Comparison of ENCODE assay signal across 8 mouse cellular contexts in genomic region chr16:23982891-23983588, GRCm38 (mm10). TPM values are rescaled to one million over a fixed set of nuclear protein-coding genes. Genes with fewer than 3 reads are reported as not detected.
DNase-seq lines count a peak whose midpoint lies in the region; ATAC-seq and TF ChIP-seq lines count a peak whose summit lies in the region.

No protein-coding gene starts in this region.

- H3K27me3 ChIP-seq in forebrain, embryonic 10.5 days (ENCODE audit: poor library complexity, severe bottlenecking) = peaks cover 89% of the 10 kb centered on the region
- H3K27me3 ChIP-seq in lung, postnatal 0 days (replicated peaks; ENCODE audit: insufficient read depth, low read length) = no peaks in the 10 kb centered on the region

- peak overlapping the region; percentile 80 for H3K4me2 ChIP-seq in lung, postnatal 0 days (replicated peaks; ENCODE audit: low read depth, low read length)

- H3K4me1 ChIP-seq in forebrain, embryonic 10.5 days = peaks cover 66% of the 10 kb centered on the region
- peaks cover 30% of the 10 kb centered on the region for H3K4me1 ChIP-seq in lung, postnatal 0 days (ENCODE audit: insufficient read depth, low read depth, low read length)

- peak overlapping the region; percentile 23; the same call in 1 of the 2 replicates for H3K9ac ChIP-seq in lung, postnatal 0 days (replicated peaks; ENCODE audit: low read depth)

- no peak for TF ChIP-seq EP300 in lung, postnatal 0 days (IDR thresholded peaks at IDR 0.05)

- no peak overlapping the region for H3K27ac ChIP-seq in forebrain, embryonic 10.5 days
- peak overlapping the region; percentile 71 for H3K27ac ChIP-seq in lung, postnatal 0 days (ENCODE audit: low read length)

- WGBS in forebrain, embryonic 10.5 days = under 1% methylated on average over 33 of the region's 33 CpGs
- WGBS in lung, postnatal 0 days = under 1% methylated on average over 31 of the region's 33 CpGs

- H3K4me3 ChIP-seq in forebrain, embryonic 10.5 days = peak overlapping the region; percentile 53
- H3K4me3 ChIP-seq in lung, postnatal 0 days (ENCODE audit: low read depth, low read length) = peak overlapping the region; percentile 46

- peak; percentile 16 for DNase-seq in A20 (ENCODE audit: low read depth, low spot score)
- peak; percentile 88 for DNase-seq in adrenal gland, postnatal 25 days
- peak; percentile 71 for DNase-seq in forebrain, embryonic 10.5 days (ENCODE audit: extremely low spot score, low spot score)
- DNase-seq in heart, postnatal 10 days = peak; percentile 86 to 88
- peak; percentile 89 to 93 for DNase-seq in kidney, postnatal 4 days
- DNase-seq in lung, postnatal 0 days (ENCODE audit: low spot score) = peak; percentile 79
- peak; percentile 54 for DNase-seq in retina, postnatal 7 days (ENCODE audit: low read depth, low spot score)
- DNase-seq in urinary bladder, postnatal 10 days (ENCODE audit: low spot score) = peak; percentile 46

- peak; percentile 62 for TF ChIP-seq CTCF in lung, postnatal 0 days (IDR thresholded peaks at IDR 0.05)

- ATAC-seq in lung, postnatal 0 days = peak; percentile 9; the same call in 1 of the 2 replicates

- H3K36me3 ChIP-seq in forebrain, embryonic 10.5 days (replicated peaks) = no peaks in the 10 kb centered on the region
- H3K36me3 ChIP-seq in lung, postnatal 0 days (ENCODE audit: insufficient read depth, low read length) = no peaks in the 10 kb centered on the region

- H3K9me3 ChIP-seq in forebrain, embryonic 10.5 days = no peaks in the 10 kb centered on the region
- no peaks in the 10 kb centered on the region for H3K9me3 ChIP-seq in lung, postnatal 0 days (ENCODE audit: low read length)

- intact Hi-C loops in heart, postnatal 10 days (cut with DNase I) = loop anchor here (1.0 to 10.0 kb wide), 4 partner anchors 642 to 1280 kb away; no protein-coding TSS in a partner anchor

RNA-seq across cellular contexts. Expression of gene Gm37419, which starts 5.2 kb away (rescaled TPM):
- not detected in 2 replicates for total RNA-seq in adrenal gland, postnatal 25 days (2021)
- polyA plus RNA-seq in forebrain, embryonic 10.5 days (2016; fragmentation: Nextera tagmentation; extraction: Ambion mirVana) = not detected in 2 replicates
- not detected for total RNA-seq in heart, postnatal 10 days (2021)
- not detected in 2 replicates for polyA plus RNA-seq in lung, postnatal 0 days (2015; fragmentation: Nextera tagmentation; extraction: Ambion mirVana)

RNA-seq across cellular contexts. Expression of gene Bcl6, which starts 5.6 kb away (rescaled TPM):
- total RNA-seq in adrenal gland, postnatal 25 days (2021) = 47.5 and 61.7 TPM in 2 replicates
- polyA plus RNA-seq in forebrain, embryonic 10.5 days (2016; fragmentation: Nextera tagmentation; extraction: Ambion mirVana) = 0.14 and 0.25 TPM in 2 replicates
- total RNA-seq in heart, postnatal 10 days (2021) = 1 to 10 TPM; 4.8 to 9.4 TPM
- 2.3 TPM in 2 replicates for polyA plus RNA-seq in lung, postnatal 0 days (2015; fragmentation: Nextera tagmentation; extraction: Ambion mirVana)

RNA-seq across cellular contexts. Expression of gene Rtp2, which starts 50.8 kb away (rescaled TPM):
- total RNA-seq in adrenal gland, postnatal 25 days (2021) = not detected in 2 replicates
- not detected in 2 replicates for polyA plus RNA-seq in forebrain, embryonic 10.5 days (2016; fragmentation: Nextera tagmentation; extraction: Ambion mirVana)
- not detected for total RNA-seq in heart, postnatal 10 days (2021)
- polyA plus RNA-seq in lung, postnatal 0 days (2015; fragmentation: Nextera tagmentation; extraction: Ambion mirVana) = not detected in 2 replicates

Comparison
In these comparisons a context has a peak if more than half of its experiments do, and no peak if none do; other contexts are left out.
1. DNase-seq: peak in every context shown above with its lines; median percentile 91 in kidney, postnatal 4 days; 88 in adrenal gland, postnatal 25 days; 87 in heart, postnatal 10 days; 79 in lung, postnatal 0 days; 71 in forebrain, embryonic 10.5 days; 54 in retina, postnatal 7 days; 46 in urinary bladder, postnatal 10 days; 16 in A20.